Mouse (Mus musculus): ENCODE measurements at regions not wholly inside any gene's neighbourhood (a gene's known extent, or its start where the extent isn't known, plus 50 kb on each side); places are given as distances from the start of the nearest gene placed in this dataset.

DNA sequence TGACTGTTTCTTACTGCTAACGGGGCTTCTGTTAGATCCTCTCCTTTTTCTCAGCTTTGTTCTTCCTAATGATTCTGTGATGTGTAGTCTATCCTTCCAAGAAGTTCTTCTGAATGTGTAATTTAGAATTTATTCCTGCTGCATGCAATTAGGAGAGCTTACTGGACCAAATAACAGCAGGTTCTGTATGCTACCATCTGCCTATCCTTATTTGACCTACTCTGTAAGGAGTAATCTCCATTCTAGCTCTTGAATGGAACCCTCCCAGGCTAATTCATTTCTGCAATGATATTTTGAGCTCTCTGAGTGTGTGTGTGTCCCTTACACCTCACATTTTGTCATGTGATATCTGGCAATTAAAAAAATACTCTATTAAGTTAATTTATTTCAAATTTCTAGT, 201.9 kb upstream of the Got2 start:
- TF ChIP-seq CTCF (conservative IDR thresholded peaks at IDR 0.05; ENCODE audit: insufficient read depth, insufficient read length, low read depth, low read length): no peak
- no peak for TF ChIP-seq POLR2A (IDR thresholded peaks at IDR 0.05; ENCODE audit: low read depth, low read length)
